Mouse (Mus musculus) brain, embryonic 14.5 days (tissue): ENCODE data around the gene Icmt.

Source experiments
- CTCF ChIP-seq: fragments of 200-500 bp; IDR thresholded peaks from 2 replicates; pipeline ENCODE4 v1.5.1; 2012; ENCODE audit warnings: inconsistent platforms, mild to moderate bottlenecking, moderate library complexity, borderline replicate concordance; ENCODE audit not compliant: insufficient read depth, insufficient read length; ENCODE audit errors: extremely low read depth
- POLR2A ChIP-seq: fragments of 200-500 bp; IDR thresholded peaks from 2 replicates; pipeline ENCODE4 v1.6.1; 2012; ENCODE audit warnings: mild to moderate bottlenecking, inconsistent platforms, borderline replicate concordance; ENCODE audit not compliant: poor library complexity, insufficient read depth, insufficient read length, severe bottlenecking; ENCODE audit errors: extremely low read depth

DNA sequence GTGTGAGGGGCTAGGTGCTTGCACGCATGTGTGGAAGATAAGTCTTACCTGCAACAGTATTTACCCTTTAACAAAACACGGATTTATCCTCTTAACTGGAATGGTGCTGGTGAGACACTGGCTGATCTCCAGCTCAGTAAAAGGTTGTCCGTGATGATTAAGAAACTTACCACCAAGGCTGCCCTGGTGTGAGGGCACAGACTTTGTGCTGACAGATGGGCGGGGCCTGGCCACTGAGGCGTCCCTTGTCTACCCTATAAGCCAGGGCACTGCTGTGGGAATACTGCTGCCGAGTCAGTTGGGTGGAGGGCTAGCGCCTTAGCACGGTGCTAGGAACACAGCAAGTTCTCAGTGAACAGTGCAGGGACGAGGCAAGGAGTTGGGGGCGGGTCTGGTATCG, 5.0 kb downstream of the Icmt start:
- TF ChIP-seq POLR2A (no peak), CTCF (no peak)
